Mouse (Mus musculus): Measurements from ENCODE around the gene Uqcr11.

DNA sequence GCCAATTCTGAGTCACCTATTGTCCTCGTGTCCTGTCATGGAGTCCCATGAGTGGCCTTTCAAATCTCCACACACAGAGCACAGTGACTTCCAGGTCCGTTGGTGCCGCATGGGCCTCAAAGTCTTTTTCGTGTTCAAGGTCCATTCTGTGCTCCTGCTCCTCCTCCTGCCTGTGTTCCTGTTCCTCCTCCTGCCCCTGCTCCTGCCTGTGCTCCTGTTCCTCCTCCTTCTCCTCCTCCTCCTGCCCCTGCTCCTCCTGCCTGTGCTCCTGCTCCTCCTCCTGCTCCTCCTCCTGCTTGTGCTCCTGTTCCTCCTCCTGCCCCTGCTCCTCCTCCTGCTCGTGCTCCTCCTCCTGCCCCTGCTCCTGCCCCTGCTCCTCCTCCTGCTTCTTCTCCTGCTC lies 38.7 kb downstream of the Uqcr11 start:
- no peak for TF ChIP-seq CTCF (IDR thresholded peaks at IDR 0.05; ENCODE audit: borderline replicate concordance, control insufficient read depth, extremely low read depth, insufficient read depth, low read length, poor library complexity)
- no peak for TF ChIP-seq POLR2A (IDR thresholded peaks at IDR 0.05; ENCODE audit: control insufficient read depth, extremely low read depth, insufficient read depth, low read length, poor library complexity)
